Mouse (Mus musculus): ENCODE results near the gene Syne3. TPM values are rescaled to one million over a fixed set of nuclear protein-coding genes. Genes with fewer than 3 reads are reported as not detected.

Syne3 gene
- polyA plus RNA-seq, 1 experiment from 2014 or later = 0.11 TPM

- Histone ChIP-seq H3K27me3 (ENCODE audit: control insufficient read depth, insufficient read depth, low read length) (no peaks in the 10 kb centered on the region), H3K4me1 (replicated peaks; ENCODE audit: control insufficient read depth, insufficient read depth, low read length) (peaks cover 11% of the 10 kb centered on the region; the same call in 1 of the 2 replicates), H3K4me2 (replicated peaks; ENCODE audit: low read depth, low read length) (no peak overlapping the region), H3K9me3 (ENCODE audit: control insufficient read depth, low read length) (no peaks in the 10 kb centered on the region), H3K4me3 (ENCODE audit: low read depth, low read length) (no peak overlapping the region), H3K9ac (ENCODE audit: low read depth, low read length) (no peak overlapping the region), H3K27ac (ENCODE audit: low read depth, low read length) (no peak overlapping the region), H3K36me3 (ENCODE audit: control insufficient read depth, insufficient read depth, low read length) (no peaks in the 10 kb centered on the region)
- DNase-seq (ENCODE audit: low spot score) (no peak), ATAC-seq (ENCODE audit: low FRiP score) (no peak)
- 87% methylated on average over 9 of the region's 9 CpGs for WGBS
Measured at GRCm38 (mm10) chr12:105029890-105030289, 20.3 kb upstream of the Syne3 start.

- H3K4me3 ChIP-seq (ENCODE audit: low read depth, low read length) = no peak overlapping the region
- H3K9ac ChIP-seq (ENCODE audit: low read depth, low read length) = no peak overlapping the region
- no peak overlapping the region for H3K4me2 ChIP-seq (replicated peaks; ENCODE audit: low read depth, low read length)
- WGBS = 33% methylated on average over 15 of the region's 15 CpGs
- no peaks in the 10 kb centered on the region for H3K27me3 ChIP-seq (ENCODE audit: control insufficient read depth, insufficient read depth, low read length)
- H3K27ac ChIP-seq (ENCODE audit: low read depth, low read length) = no peak overlapping the region
- ATAC-seq (ENCODE audit: low FRiP score) (no peak), DNase-seq (ENCODE audit: low spot score) (peak; percentile 78)
- peaks cover 8% of the 10 kb centered on the region; the same call in 1 of the 2 replicates for H3K4me1 ChIP-seq (replicated peaks; ENCODE audit: control insufficient read depth, insufficient read depth, low read length)
- no peaks in the 10 kb centered on the region for H3K9me3 ChIP-seq (ENCODE audit: control insufficient read depth, low read length)
- H3K36me3 ChIP-seq (ENCODE audit: control insufficient read depth, insufficient read depth, low read length) = no peaks in the 10 kb centered on the region
Measured at GRCm38 (mm10) chr12:105027323-105027991, 17.8 kb upstream of the Syne3 start.

GRCm38 (mm10) chr12:105025947-105026586 lies 16.5 kb upstream of the Syne3 start:
- H3K27me3 ChIP-seq (ENCODE audit: control insufficient read depth, insufficient read depth, low read length) = no peaks in the 10 kb centered on the region
- peaks cover 7% of the 10 kb centered on the region; the same call in 1 of the 2 replicates for H3K4me1 ChIP-seq (replicated peaks; ENCODE audit: control insufficient read depth, insufficient read depth, low read length)
- WGBS = 53% methylated on average over 10 of the region's 10 CpGs
- no peak overlapping the region for H3K4me3 ChIP-seq (ENCODE audit: low read depth, low read length)
- no peaks in the 10 kb centered on the region for H3K9me3 ChIP-seq (ENCODE audit: control insufficient read depth, low read length)
- no peaks in the 10 kb centered on the region for H3K36me3 ChIP-seq (ENCODE audit: control insufficient read depth, insufficient read depth, low read length)
- DNase-seq (ENCODE audit: low spot score) = no peak
- no peak overlapping the region for H3K27ac ChIP-seq (ENCODE audit: low read depth, low read length)
- H3K4me2 ChIP-seq (replicated peaks; ENCODE audit: low read depth, low read length) = no peak overlapping the region
- ATAC-seq (ENCODE audit: low FRiP score) = no peak
- H3K9ac ChIP-seq (ENCODE audit: low read depth, low read length) = no peak overlapping the region

GRCm38 (mm10) chr12:105025271-105025946 lies 15.8 kb upstream of the Syne3 start:
- DNase-seq (ENCODE audit: low spot score) (peak; percentile 79), ATAC-seq (ENCODE audit: low FRiP score) (no peak)
- no peaks in the 10 kb centered on the region for H3K9me3 ChIP-seq (ENCODE audit: control insufficient read depth, low read length)
- H3K9ac ChIP-seq (ENCODE audit: low read depth, low read length) = no peak overlapping the region
- WGBS = 51% methylated on average over 8 of the region's 8 CpGs
- H3K4me2 ChIP-seq (replicated peaks; ENCODE audit: low read depth, low read length) = no peak overlapping the region
- no peaks in the 10 kb centered on the region for H3K4me1 ChIP-seq (replicated peaks; ENCODE audit: control insufficient read depth, insufficient read depth, low read length)
- H3K4me3 ChIP-seq (ENCODE audit: low read depth, low read length) = no peak overlapping the region
- no peak overlapping the region for H3K27ac ChIP-seq (ENCODE audit: low read depth, low read length)
- no peaks in the 10 kb centered on the region for H3K36me3 ChIP-seq (ENCODE audit: control insufficient read depth, insufficient read depth, low read length)
- H3K27me3 ChIP-seq (ENCODE audit: control insufficient read depth, insufficient read depth, low read length) = no peaks in the 10 kb centered on the region

GRCm38 (mm10) chr12:105022776-105023175 lies 13.2 kb upstream of the Syne3 start:
- no peaks in the 10 kb centered on the region for H3K4me1 ChIP-seq (replicated peaks; ENCODE audit: control insufficient read depth, insufficient read depth, low read length)
- no peak for DNase-seq (ENCODE audit: low spot score)
- no peak overlapping the region for H3K9ac ChIP-seq (ENCODE audit: low read depth, low read length)
- H3K4me3 ChIP-seq (ENCODE audit: low read depth, low read length) = no peak overlapping the region
- no peak overlapping the region for H3K4me2 ChIP-seq (replicated peaks; ENCODE audit: low read depth, low read length)
- H3K27me3 ChIP-seq (ENCODE audit: control insufficient read depth, insufficient read depth, low read length) = no peaks in the 10 kb centered on the region
- WGBS = 99% methylated on average over 9 of the region's 9 CpGs
- no peak for ATAC-seq (ENCODE audit: low FRiP score)
- H3K36me3 ChIP-seq (ENCODE audit: control insufficient read depth, insufficient read depth, low read length) = no peaks in the 10 kb centered on the region
- no peak overlapping the region for H3K27ac ChIP-seq (ENCODE audit: low read depth, low read length)
- H3K9me3 ChIP-seq (ENCODE audit: control insufficient read depth, low read length) = no peaks in the 10 kb centered on the region

- no peaks in the 10 kb centered on the region for H3K4me1 ChIP-seq (replicated peaks; ENCODE audit: control insufficient read depth, insufficient read depth, low read length)
- no peak overlapping the region for H3K9ac ChIP-seq (ENCODE audit: low read depth, low read length)
- H3K9me3 ChIP-seq (ENCODE audit: control insufficient read depth, low read length) = no peaks in the 10 kb centered on the region
- no peaks in the 10 kb centered on the region for H3K36me3 ChIP-seq (ENCODE audit: control insufficient read depth, insufficient read depth, low read length)
- DNase-seq (ENCODE audit: low spot score) (no peak), ATAC-seq (ENCODE audit: low FRiP score) (no peak)
- no peak overlapping the region for H3K4me3 ChIP-seq (ENCODE audit: low read depth, low read length)
- no peak overlapping the region for H3K4me2 ChIP-seq (replicated peaks; ENCODE audit: low read depth, low read length)
- no peaks in the 10 kb centered on the region for H3K27me3 ChIP-seq (ENCODE audit: control insufficient read depth, insufficient read depth, low read length)
- WGBS = 72% methylated on average over 7 of the region's 7 CpGs
- no peak overlapping the region for H3K27ac ChIP-seq (ENCODE audit: low read depth, low read length)
Measured at GRCm38 (mm10) chr12:105022141-105022540, 12.5 kb upstream of the Syne3 start.

GRCm38 (mm10) chr12:105021441-105022069 lies 11.9 kb upstream of the Syne3 start:
- no peaks in the 10 kb centered on the region for H3K27me3 ChIP-seq (ENCODE audit: control insufficient read depth, insufficient read depth, low read length)
- no peak overlapping the region for H3K9ac ChIP-seq (ENCODE audit: low read depth, low read length)
- H3K36me3 ChIP-seq (ENCODE audit: control insufficient read depth, insufficient read depth, low read length) = no peaks in the 10 kb centered on the region
- no peaks in the 10 kb centered on the region for H3K4me1 ChIP-seq (replicated peaks; ENCODE audit: control insufficient read depth, insufficient read depth, low read length)
- H3K9me3 ChIP-seq (ENCODE audit: control insufficient read depth, low read length) = no peaks in the 10 kb centered on the region
- ATAC-seq (ENCODE audit: low FRiP score) = no peak
- DNase-seq (ENCODE audit: low spot score) = no peak
- H3K27ac ChIP-seq (ENCODE audit: low read depth, low read length) = no peak overlapping the region
- WGBS = 78% methylated on average over 8 of the region's 8 CpGs
- no peak overlapping the region for H3K4me3 ChIP-seq (ENCODE audit: low read depth, low read length)
- no peak overlapping the region for H3K4me2 ChIP-seq (replicated peaks; ENCODE audit: low read depth, low read length)

- no peaks in the 10 kb centered on the region for H3K27me3 ChIP-seq (ENCODE audit: control insufficient read depth, insufficient read depth, low read length)
- no peaks in the 10 kb centered on the region for H3K9me3 ChIP-seq (ENCODE audit: control insufficient read depth, low read length)
- H3K4me3 ChIP-seq (ENCODE audit: low read depth, low read length) = no peak overlapping the region
- H3K4me1 ChIP-seq (replicated peaks; ENCODE audit: control insufficient read depth, insufficient read depth, low read length) = no peaks in the 10 kb centered on the region
- H3K9ac ChIP-seq (ENCODE audit: low read depth, low read length) = no peak overlapping the region
- no peak overlapping the region for H3K4me2 ChIP-seq (replicated peaks; ENCODE audit: low read depth, low read length)
- H3K36me3 ChIP-seq (ENCODE audit: control insufficient read depth, insufficient read depth, low read length) = no peaks in the 10 kb centered on the region
- WGBS = 61% methylated on average over 19 of the region's 19 CpGs
- no peak for DNase-seq (ENCODE audit: low spot score)
- no peak overlapping the region for H3K27ac ChIP-seq (ENCODE audit: low read depth, low read length)
- ATAC-seq (ENCODE audit: low FRiP score) = no peak
Measured at GRCm38 (mm10) chr12:105019359-105020219, 10.0 kb upstream of the Syne3 start.
